Mouse (Mus musculus): Measurements from ENCODE around the gene Ssr1.

The Ssr1 gene

DNA sequence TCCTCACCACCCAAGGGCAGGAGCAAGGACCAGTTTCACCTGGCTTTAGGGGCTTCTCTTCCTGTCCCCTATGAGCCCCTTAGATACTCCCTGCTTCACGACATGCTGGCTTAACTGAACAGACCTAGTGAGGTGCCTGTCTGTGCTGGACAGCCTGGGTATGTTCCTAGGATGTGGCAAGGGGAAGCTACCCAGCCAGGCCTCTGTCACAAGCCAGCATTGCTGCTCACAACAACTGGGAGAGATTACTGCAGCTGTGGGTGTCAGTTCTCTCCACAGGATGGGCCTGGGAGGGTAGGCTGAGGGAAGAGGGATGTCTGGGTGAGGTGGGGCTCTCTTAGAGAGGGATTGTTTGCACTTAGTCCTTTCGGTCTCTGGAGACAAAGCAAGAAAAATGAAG, 73.3 kb downstream of the Ssr1 start:
- no peak for DNase-seq (ENCODE audit: low read depth in 2 of 2, low spot score in 2 of 2)

DNA sequence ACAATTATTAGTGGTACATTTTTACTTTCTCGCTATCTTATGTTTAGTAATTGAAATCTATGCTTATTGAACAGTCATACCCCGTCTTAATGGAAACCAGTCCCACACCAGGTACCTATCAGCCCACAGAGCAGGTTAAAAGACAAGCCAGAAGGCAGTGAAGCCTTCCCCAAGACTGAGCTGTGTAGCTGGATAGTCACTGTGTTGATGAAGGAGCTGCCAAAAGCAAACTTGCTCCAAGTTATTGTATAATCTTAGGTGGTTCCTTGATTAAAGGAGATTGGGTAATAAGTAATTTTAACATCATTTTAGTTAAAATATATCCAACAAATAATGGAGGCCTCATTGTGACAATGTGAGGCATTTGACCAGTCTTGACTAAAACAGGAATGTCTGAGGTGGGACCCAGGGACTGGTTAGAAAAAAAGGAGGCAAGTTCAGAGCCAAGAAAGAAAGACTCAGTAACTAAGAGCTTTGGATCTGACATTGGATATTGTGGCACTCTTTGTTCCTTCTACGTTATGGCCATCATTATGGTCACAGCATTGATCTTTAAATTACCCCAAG, 74.2 kb downstream of the Ssr1 start:
- no peak for DNase-seq (ENCODE audit: low read depth in 2 of 2, low spot score in 2 of 2)

DNA sequence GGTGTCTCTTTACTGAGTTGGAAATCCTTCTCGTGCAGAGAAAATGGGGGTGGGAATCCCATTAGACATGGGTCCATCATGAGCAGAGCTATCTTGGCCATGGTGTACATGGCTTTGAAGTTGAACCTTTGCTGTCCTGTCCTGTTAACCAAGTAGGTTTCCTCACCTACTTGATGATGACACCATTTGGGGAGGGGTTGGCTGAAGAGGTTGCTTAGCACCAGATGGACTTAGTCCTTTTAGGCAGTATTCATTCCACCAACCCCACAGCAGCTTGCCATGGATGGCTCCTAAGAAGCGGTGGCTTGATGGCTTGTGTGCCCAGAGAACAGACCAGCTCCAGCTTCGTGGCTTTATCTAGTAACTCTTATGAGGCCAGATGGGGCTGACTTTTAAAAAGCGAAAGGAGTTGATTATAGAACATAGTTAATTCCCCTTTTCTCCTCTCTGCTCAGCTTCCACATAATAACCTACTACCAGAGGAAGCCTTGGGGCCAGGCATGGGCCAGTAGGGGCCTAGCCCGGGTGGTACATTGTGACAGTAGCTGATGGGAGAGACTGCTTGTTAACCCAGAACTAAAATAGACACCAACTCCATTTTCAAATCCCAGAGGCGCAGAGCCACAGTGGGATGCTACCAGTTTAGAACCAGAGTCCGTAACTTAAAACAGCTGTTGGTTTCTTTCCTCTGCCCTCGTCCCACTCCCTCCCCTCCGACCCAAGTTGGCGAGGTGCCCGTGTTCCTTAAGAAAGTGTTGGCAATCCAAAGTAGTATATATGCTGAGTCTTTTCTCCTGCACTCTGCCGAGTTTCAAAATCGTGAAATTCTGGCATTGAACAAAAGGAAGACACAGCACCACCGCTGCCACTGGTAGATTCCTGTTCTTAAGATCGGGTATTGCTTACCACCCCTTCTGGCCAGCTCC, 75.4 kb downstream of the Ssr1 start:
- no peak for DNase-seq (ENCODE audit: low read depth in 2 of 2, low spot score in 2 of 2)
